Mouse (Mus musculus) spleen, adult 2 months (tissue): ENCODE measurements at regions not wholly inside any gene's neighbourhood (a gene's known extent, or its start where the extent isn't known, plus 50 kb on each side); places are given as distances from the start of the nearest gene placed in this dataset.
A peak's percentile ranks its signal among the peaks of the same experiment; 100 is the strongest.

Experiments used
- DNase-seq, 2 experiments: peaks; one replicate each; pipeline versions ENCODE4 v3.0.0 to v3.0.0-alpha.2; 2012 to 2021; ENCODE audit warnings: low spot score in 2 of 2, low read depth in 1 of 2
- H3K27ac ChIP-seq: fragments of 200-500 bp; 2 replicates; pipeline ENCODE4 v1.5.1; 2012; ENCODE audit warnings: low read length, inconsistent platforms; ENCODE audit not compliant: insufficient read depth
- H3K27me3 ChIP-seq: fragments of 200-500 bp; 2 replicates; pipeline ENCODE4 v1.6.1; 2012; ENCODE audit warnings: mild to moderate bottlenecking, moderate library complexity, low read length, inconsistent platforms; ENCODE audit not compliant: control insufficient read depth, insufficient read depth
- H3K36me3 ChIP-seq: fragments of 200-500 bp; 2 replicates; pipeline ENCODE4 v1.6.1; 2012; ENCODE audit warnings: mild to moderate bottlenecking, low read length, inconsistent platforms; ENCODE audit not compliant: control insufficient read depth, insufficient read depth
- H3K4me1 ChIP-seq: fragments of 200-500 bp; 2 replicates; pipeline ENCODE4 v1.6.1; 2011; ENCODE audit warnings: inconsistent platforms; ENCODE audit not compliant: control insufficient read depth, insufficient read depth, insufficient read length
- H3K4me3 ChIP-seq: fragments of 200-500 bp; 2 replicates; pipeline ENCODE4 v1.5.1; 2011; ENCODE audit warnings: mild to moderate bottlenecking, inconsistent platforms; ENCODE audit not compliant: insufficient read depth, insufficient read length; ENCODE audit errors: extremely low read depth
- CTCF ChIP-seq: fragments of 200-500 bp; IDR thresholded peaks from 2 replicates; pipeline ENCODE4 v1.5.1; 2011; ENCODE audit warnings: mild to moderate bottlenecking, inconsistent platforms; ENCODE audit not compliant: insufficient read depth, insufficient read length, insufficient replicate concordance; ENCODE audit errors: extremely low read depth
- POLR2A ChIP-seq: fragments of 200-500 bp; IDR thresholded peaks from 2 replicates; pipeline ENCODE4 v1.6.1; 2011; ENCODE audit warnings: low read depth, low read length, inconsistent platforms
- WGBS: fragments of 180-500 bp; shearing (Covaris S2); methylation state at CpG from one replicate; pipeline ENCODE4 v1.1.7; 2018; 5-methylcytosine and 5-hydroxymethylcytosine counted together

DNA sequence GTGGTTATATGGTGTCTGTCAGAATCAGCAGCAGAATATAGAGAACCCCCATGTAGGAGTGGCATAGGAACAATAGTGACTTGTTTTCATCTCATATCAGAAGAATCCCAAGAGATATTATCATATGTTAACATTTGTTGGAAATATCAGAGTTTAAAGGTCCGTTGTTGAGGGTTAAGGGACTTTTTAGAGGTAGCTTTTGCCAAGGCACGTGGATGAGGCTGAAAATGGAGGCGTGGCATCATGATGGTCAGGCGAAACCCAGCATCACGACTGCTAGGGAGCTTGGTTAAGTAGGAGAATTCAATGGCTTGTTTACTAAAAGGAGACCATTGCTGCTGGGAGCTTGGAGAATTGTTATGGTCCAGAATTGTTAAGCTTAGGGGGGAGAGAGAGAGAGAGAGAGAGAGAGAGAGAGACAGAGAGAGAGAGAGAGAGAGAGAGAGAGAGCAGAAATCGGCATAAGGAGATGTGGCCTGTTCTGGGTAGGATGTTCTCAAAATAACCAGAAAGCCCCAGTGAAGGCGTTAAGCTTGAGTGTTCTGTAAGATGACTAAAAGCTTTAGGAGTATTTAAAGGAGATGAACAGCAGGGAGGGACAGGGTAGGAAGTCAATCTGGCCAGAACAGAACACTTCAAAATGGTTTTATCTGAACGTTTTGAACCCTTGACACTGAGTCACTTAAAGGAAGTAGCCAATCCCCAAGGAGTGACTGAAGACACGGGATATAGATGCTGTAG lies 161.7 kb downstream of the Plk2 start:
- H3K27me3 ChIP-seq: no peaks in the 10 kb centered on the region
- H3K36me3 ChIP-seq: no peaks in the 10 kb centered on the region
- no peak overlapping the region for H3K27ac ChIP-seq
- 76% methylated on average over 9 of the region's 9 CpGs for WGBS
- peaks cover 3% of the 10 kb centered on the region; the same call in 1 of the 2 replicates for H3K4me1 ChIP-seq
- no peak overlapping the region for H3K4me3 ChIP-seq
- no peak for TF ChIP-seq POLR2A
- TF ChIP-seq CTCF: no peak
- no peak for DNase-seq

DNA sequence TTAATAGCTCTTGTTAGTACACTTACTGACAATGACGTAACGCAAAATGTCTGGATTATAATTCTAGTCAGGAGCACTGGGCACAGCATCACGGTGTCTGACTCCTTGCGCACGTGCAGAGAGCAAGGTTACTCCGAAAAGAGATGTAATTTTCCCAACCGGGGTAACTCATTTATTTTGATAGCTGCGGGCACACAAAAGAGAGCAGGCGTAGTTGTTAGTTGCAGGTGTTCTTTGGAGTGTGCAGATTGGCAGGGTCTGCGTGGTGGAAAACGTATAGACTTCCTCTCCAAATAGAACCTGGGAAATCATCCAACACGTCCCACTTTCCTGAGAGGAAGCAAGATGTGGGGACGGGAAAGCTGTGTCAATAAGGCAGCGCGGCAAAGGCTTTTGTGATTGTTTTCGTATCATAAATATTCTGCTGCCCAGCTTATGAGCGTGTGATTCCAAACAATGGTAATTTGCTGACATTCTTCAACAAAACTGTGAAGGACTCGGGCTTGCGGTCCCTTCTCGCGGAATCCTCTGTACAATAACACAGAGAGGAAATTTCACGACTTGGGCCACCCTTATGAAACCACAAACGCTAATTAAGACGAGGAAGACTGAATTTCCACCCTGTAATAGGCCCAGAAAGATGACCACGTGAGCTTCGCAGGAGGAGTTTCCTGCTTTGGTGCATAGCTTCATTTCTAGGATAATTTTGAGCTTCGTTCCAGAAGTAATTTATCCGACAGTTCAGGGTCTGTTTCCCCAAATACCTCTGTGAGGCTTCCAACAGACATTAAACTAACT lies 163.3 kb downstream of the Plk2 start:
- 32% methylated on average over 28 of the region's 28 CpGs for WGBS

DNA sequence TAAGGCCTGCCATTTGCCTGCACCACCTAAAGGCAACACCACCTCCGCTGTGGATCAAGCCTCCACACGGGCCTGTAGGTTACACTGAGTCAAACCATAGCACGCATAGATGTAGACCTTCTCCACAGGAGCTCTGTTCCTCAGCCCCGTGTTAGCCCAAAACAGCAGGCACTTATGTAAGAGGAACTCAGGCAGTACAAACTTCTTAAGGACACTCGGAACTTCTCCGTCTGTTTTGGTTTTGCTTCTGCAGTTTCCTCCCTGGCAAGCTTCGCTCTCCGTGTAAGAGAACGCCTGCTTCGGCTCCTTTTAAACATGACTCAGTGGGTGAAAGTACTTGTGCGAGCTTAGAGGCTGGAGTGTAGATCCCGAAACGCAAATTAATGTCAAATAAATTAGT lies 165.7 kb downstream of the Plk2 start:
- 35% methylated on average over 13 of the region's 13 CpGs for WGBS

More for the DNA sequence above, 163.3 kb downstream of the Plk2 start:
- Histone ChIP-seq H3K4me3 (no peak overlapping the region; the same call in 1 of the 2 replicates), H3K36me3 (no peaks in the 10 kb centered on the region), H3K4me1 (peaks cover 12% of the 10 kb centered on the region), H3K27me3 (no peaks in the 10 kb centered on the region), H3K27ac (no peak overlapping the region)
- no peak for TF ChIP-seq CTCF
- TF ChIP-seq POLR2A: no peak
- DNase-seq: no peak

DNA sequence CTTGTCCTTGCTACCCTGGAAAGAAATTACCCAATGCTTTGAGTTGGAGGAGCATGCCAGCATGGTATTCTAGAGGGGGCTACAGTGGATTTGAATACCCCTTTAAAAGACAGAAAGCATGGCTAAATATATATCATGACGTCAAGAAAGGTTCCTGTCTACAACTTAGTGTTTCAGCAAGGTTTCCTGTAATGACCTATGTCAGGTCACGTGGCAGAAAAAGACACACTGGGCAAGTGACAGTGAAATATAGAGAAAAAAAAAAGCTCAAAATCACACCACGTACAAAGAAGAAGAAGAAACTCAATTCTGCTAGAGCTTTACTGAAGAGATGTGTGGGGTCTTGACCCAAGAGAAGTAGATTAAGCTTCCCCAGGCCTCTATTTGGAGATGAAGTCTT lies 167.7 kb downstream of the Plk2 start:
- H3K27ac ChIP-seq: no peak overlapping the region
- WGBS: 31% methylated on average over 3 of the region's 3 CpGs
- no peak for TF ChIP-seq CTCF
- no peak for TF ChIP-seq POLR2A
- no peaks in the 10 kb centered on the region for H3K27me3 ChIP-seq
- no peak overlapping the region for H3K4me3 ChIP-seq
- no peaks in the 10 kb centered on the region for H3K36me3 ChIP-seq
- DNase-seq: peak in 1 of 2 experiments; percentile 44
- peaks cover 19% of the 10 kb centered on the region for H3K4me1 ChIP-seq

More for the DNA sequence above, 165.7 kb downstream of the Plk2 start:
- H3K4me1 ChIP-seq: peaks cover 19% of the 10 kb centered on the region
- H3K27me3 ChIP-seq: no peaks in the 10 kb centered on the region
- H3K27ac ChIP-seq: no peak overlapping the region
- no peaks in the 10 kb centered on the region for H3K36me3 ChIP-seq
- no peak overlapping the region for H3K4me3 ChIP-seq
- no peak for TF ChIP-seq CTCF
- TF ChIP-seq POLR2A: no peak
- DNase-seq: no peak

DNA sequence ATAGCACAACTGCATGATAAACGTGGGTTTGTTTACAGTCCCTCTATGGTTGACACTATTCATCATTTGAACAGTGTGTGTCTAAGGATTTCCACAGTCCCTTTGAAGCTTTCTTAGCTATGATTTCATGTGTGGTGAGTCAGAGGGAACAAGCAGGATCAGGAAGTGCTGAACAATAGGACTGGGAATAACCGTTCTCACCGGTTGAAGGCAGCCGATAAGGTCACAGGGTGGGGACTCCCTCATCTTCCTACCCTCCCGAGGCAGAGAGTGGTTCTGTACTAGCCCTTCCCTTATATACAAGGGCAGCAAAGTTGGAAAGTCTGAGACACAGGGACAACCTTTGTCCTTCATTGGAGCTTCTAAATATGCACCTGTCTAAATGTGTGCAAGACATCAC lies 168.1 kb downstream of the Plk2 start:
- H3K4me3 ChIP-seq: no peak overlapping the region
- no peaks in the 10 kb centered on the region for H3K27me3 ChIP-seq
- 67% methylated on average over 5 of the region's 5 CpGs for WGBS
- DNase-seq: no peak
- no peak overlapping the region for H3K27ac ChIP-seq
- no peaks in the 10 kb centered on the region for H3K36me3 ChIP-seq
- no peak for TF ChIP-seq POLR2A
- TF ChIP-seq CTCF: no peak
- peaks cover 19% of the 10 kb centered on the region for H3K4me1 ChIP-seq

DNA sequence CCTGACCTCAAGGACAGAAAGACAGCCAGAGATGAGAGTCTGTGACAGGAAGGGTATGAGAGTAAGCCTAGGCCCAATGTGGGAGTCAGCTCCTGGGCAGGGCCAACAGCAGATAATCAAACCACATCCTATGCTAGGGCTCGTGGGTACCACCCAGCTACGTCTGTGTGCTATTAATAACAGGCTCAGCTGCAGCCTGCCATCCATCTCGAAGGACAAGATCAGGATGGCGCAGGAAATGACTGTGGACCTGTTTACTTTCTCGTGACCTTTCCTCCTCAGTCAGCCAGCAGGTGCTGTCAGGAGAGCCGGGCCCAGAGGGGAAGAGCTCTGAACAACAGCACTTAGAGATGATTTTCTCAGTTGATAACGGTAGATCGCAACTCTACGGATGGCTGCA lies 169.1 kb downstream of the Plk2 start:
- Histone ChIP-seq H3K36me3 (no peaks in the 10 kb centered on the region), H3K4me3 (no peak overlapping the region), H3K27me3 (no peaks in the 10 kb centered on the region), H3K4me1 (peaks cover 20% of the 10 kb centered on the region), H3K27ac (peak overlapping the region; percentile 1; the same call in 1 of the 2 replicates)
- TF ChIP-seq CTCF (no peak), POLR2A (no peak)
- DNase-seq: peak; percentile 38 to 65
- 11% methylated on average over 9 of the region's 9 CpGs for WGBS

DNA sequence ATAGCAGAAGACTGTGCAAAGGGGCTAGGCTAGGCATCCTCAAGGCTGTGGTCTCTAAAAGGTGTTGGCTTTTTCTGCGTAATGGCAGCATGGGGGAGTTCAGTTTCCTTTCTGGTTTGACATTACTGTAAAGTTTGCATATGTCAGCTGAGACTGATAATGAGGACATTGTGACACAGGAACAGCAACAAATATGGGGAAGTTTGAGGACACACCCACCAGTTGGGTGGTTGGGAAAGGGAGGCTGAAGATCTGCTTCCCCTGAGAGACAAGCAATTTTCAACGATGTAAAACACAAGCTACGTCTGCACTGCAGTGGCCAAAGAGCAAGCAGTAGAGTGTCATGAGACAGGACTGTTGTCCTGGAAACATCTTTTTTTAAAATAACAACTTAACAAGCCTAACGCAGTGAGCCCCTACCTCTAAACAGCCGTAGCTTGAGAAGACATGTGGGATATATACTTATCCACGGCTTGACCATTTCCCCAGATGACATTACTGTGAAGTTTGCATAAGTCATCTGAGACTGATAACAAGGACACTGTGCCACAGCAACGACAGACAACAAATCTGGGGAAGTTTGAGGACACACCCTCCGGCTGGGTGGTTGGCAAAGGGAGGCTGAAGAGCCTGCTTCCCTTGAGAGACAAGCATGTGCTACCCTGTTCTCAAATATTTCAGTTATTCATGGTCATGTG lies 173.8 kb downstream of the Plk2 start:
- Histone ChIP-seq H3K4me1 (peaks cover 10% of the 10 kb centered on the region), H3K36me3 (no peaks in the 10 kb centered on the region), H3K27ac (peak overlapping the region; percentile 12; the same call in 1 of the 2 replicates), H3K27me3 (no peaks in the 10 kb centered on the region), H3K4me3 (no peak overlapping the region)
- 55% methylated on average over 8 of the region's 8 CpGs for WGBS
- no peak for TF ChIP-seq POLR2A
- peak in 1 of 2 experiments; percentile 53 for DNase-seq
